Mouse (Mus musculus): ENCODE results near the gene Plekhj1. TPM values are rescaled to one million over a fixed set of nuclear protein-coding genes. Genes with fewer than 3 reads are reported as not detected.

Gene Plekhj1
- total RNA-seq, 1 experiment from 2014 or later: 45.6 TPM

GRCm38 (mm10) chr10:80793033-80793784 lies 5.2 kb downstream of the Plekhj1 start:
- ATAC-seq (replicated peaks in 1 of 2; ENCODE audit: insufficient read depth in 1 of 2, low FRiP score in 2 of 2, low TSS enrichment in 1 of 2, low read depth in 1 of 2, poor library complexity in 2 of 2, severe bottlenecking in 2 of 2): 0 out of 4 replicates have a peak, but pooled peaks of 1 of the 2 experiments have one; percentile 4

GRCm38 (mm10) chr10:80792175-80793032 lies 6.0 kb downstream of the Plekhj1 start:
- ATAC-seq (replicated peaks in 1 of 2; ENCODE audit: insufficient read depth in 1 of 2, low FRiP score in 2 of 2, low TSS enrichment in 1 of 2, low read depth in 1 of 2, poor library complexity in 2 of 2, severe bottlenecking in 2 of 2): peak; percentile 55 to 56

- no peak for ATAC-seq (replicated peaks in 1 of 2; ENCODE audit: insufficient read depth in 1 of 2, low FRiP score in 2 of 2, low TSS enrichment in 1 of 2, low read depth in 1 of 2, poor library complexity in 2 of 2, severe bottlenecking in 2 of 2)
These were observed 6.8 kb downstream of the Plekhj1 start for GRCm38 (mm10) chr10:80791476-80792174.

GRCm38 (mm10) chr10:80790761-80791404 lies 7.5 kb downstream of the Plekhj1 start:
- ATAC-seq (replicated peaks in 1 of 2; ENCODE audit: insufficient read depth in 1 of 2, low FRiP score in 2 of 2, low TSS enrichment in 1 of 2, low read depth in 1 of 2, poor library complexity in 2 of 2, severe bottlenecking in 2 of 2): no peak

GRCm38 (mm10) chr10:80787517-80787916 lies 10.9 kb downstream of the Plekhj1 start:
- no peak for ATAC-seq (replicated peaks in 1 of 2; ENCODE audit: insufficient read depth in 1 of 2, low FRiP score in 2 of 2, low TSS enrichment in 1 of 2, low read depth in 1 of 2, poor library complexity in 2 of 2, severe bottlenecking in 2 of 2)

- ATAC-seq (replicated peaks in 1 of 2; ENCODE audit: insufficient read depth in 1 of 2, low FRiP score in 2 of 2, low TSS enrichment in 1 of 2, low read depth in 1 of 2, poor library complexity in 2 of 2, severe bottlenecking in 2 of 2): no peak
These were observed 12.5 kb downstream of the Plekhj1 start for GRCm38 (mm10) chr10:80785963-80786362.

GRCm38 (mm10) chr10:80784871-80785270 lies 13.6 kb downstream of the Plekhj1 start:
- no peak for ATAC-seq (replicated peaks in 1 of 2; ENCODE audit: insufficient read depth in 1 of 2, low FRiP score in 2 of 2, low TSS enrichment in 1 of 2, low read depth in 1 of 2, poor library complexity in 2 of 2, severe bottlenecking in 2 of 2)

- ATAC-seq (replicated peaks in 1 of 2; ENCODE audit: insufficient read depth in 1 of 2, low FRiP score in 2 of 2, low TSS enrichment in 1 of 2, low read depth in 1 of 2, poor library complexity in 2 of 2, severe bottlenecking in 2 of 2): no peak
These were observed 14.1 kb downstream of the Plekhj1 start for GRCm38 (mm10) chr10:80784302-80784701.

GRCm38 (mm10) chr10:80779565-80779964 lies 18.9 kb downstream of the Plekhj1 start:
- no peak for ATAC-seq (replicated peaks in 1 of 2; ENCODE audit: insufficient read depth in 1 of 2, low FRiP score in 2 of 2, low TSS enrichment in 1 of 2, low read depth in 1 of 2, poor library complexity in 2 of 2, severe bottlenecking in 2 of 2)

GRCm38 (mm10) chr10:80777123-80777522 lies 21.3 kb downstream of the Plekhj1 start:
- no peak for ATAC-seq (replicated peaks in 1 of 2; ENCODE audit: insufficient read depth in 1 of 2, low FRiP score in 2 of 2, low TSS enrichment in 1 of 2, low read depth in 1 of 2, poor library complexity in 2 of 2, severe bottlenecking in 2 of 2)

GRCm38 (mm10) chr10:80776358-80776869 lies 22.0 kb downstream of the Plekhj1 start:
- no peak for ATAC-seq (replicated peaks in 1 of 2; ENCODE audit: insufficient read depth in 1 of 2, low FRiP score in 2 of 2, low TSS enrichment in 1 of 2, low read depth in 1 of 2, poor library complexity in 2 of 2, severe bottlenecking in 2 of 2)

GRCm38 (mm10) chr10:80775731-80776130 lies 22.7 kb downstream of the Plekhj1 start:
- ATAC-seq (replicated peaks in 1 of 2; ENCODE audit: insufficient read depth in 1 of 2, low FRiP score in 2 of 2, low TSS enrichment in 1 of 2, low read depth in 1 of 2, poor library complexity in 2 of 2, severe bottlenecking in 2 of 2): no peak

GRCm38 (mm10) chr10:80774981-80775380 lies 23.4 kb downstream of the Plekhj1 start:
- no peak for ATAC-seq (replicated peaks in 1 of 2; ENCODE audit: insufficient read depth in 1 of 2, low FRiP score in 2 of 2, low TSS enrichment in 1 of 2, low read depth in 1 of 2, poor library complexity in 2 of 2, severe bottlenecking in 2 of 2)

GRCm38 (mm10) chr10:80774549-80774948 lies 23.9 kb downstream of the Plekhj1 start:
- peak; percentile 77 to 91 for ATAC-seq (replicated peaks in 1 of 2; ENCODE audit: insufficient read depth in 1 of 2, low FRiP score in 2 of 2, low TSS enrichment in 1 of 2, low read depth in 1 of 2, poor library complexity in 2 of 2, severe bottlenecking in 2 of 2)

- ATAC-seq (replicated peaks in 1 of 2; ENCODE audit: insufficient read depth in 1 of 2, low FRiP score in 2 of 2, low TSS enrichment in 1 of 2, low read depth in 1 of 2, poor library complexity in 2 of 2, severe bottlenecking in 2 of 2): no peak
These were observed 24.6 kb downstream of the Plekhj1 start for GRCm38 (mm10) chr10:80773816-80774215.

- no peak for ATAC-seq (replicated peaks in 1 of 2; ENCODE audit: insufficient read depth in 1 of 2, low FRiP score in 2 of 2, low TSS enrichment in 1 of 2, low read depth in 1 of 2, poor library complexity in 2 of 2, severe bottlenecking in 2 of 2)
These were observed 30.1 kb downstream of the Plekhj1 start for GRCm38 (mm10) chr10:80768365-80768764.

- no peak for ATAC-seq (replicated peaks in 1 of 2; ENCODE audit: insufficient read depth in 1 of 2, low FRiP score in 2 of 2, low TSS enrichment in 1 of 2, low read depth in 1 of 2, poor library complexity in 2 of 2, severe bottlenecking in 2 of 2)
These were observed 32.1 kb downstream of the Plekhj1 start for GRCm38 (mm10) chr10:80766161-80766815.

Data from hematopoietic stem cell, adult 5-6 weeks (primary cell).